Mouse (Mus musculus): ENCODE results near the gene Wwp2. TPM values are rescaled to one million over a fixed set of nuclear protein-coding genes. Genes with fewer than 3 reads are reported as not detected.

Wwp2 gene
- total and polyA plus RNA-seq, 3 experiments = 21.8 to 31.5 TPM; not detected in 1

GRCm38 (mm10) chr8:107399495-107399894 is 36.7 kb upstream of the Wwp2 start:
- H3K36me3 ChIP-seq (ENCODE audit: control insufficient read depth in 1 of 2, insufficient read depth in 2 of 2, low read length in 2 of 2) = peaks cover 0 to 12% of the 10 kb centered on the region in 2 experiments; a peak in 2 of 4 replicates
- no peak overlapping the region for H3K4me3 ChIP-seq (ENCODE audit: control insufficient read depth in 1 of 2, insufficient read depth in 1 of 2, low read depth in 2 of 2, low read length in 2 of 2)
- peaks cover 9 to 19% of the 10 kb centered on the region in 2 experiments for H3K4me1 ChIP-seq (ENCODE audit: control insufficient read depth in 1 of 2, insufficient read depth in 2 of 2, low read length in 2 of 2)
- H3K9ac ChIP-seq (ENCODE audit: control insufficient read depth, low read depth, low read length, poor library complexity, severe bottlenecking) = no peak overlapping the region
- H3K27ac ChIP-seq (ENCODE audit: control insufficient read depth, low read depth, low read length) = no peak overlapping the region
- no peaks in the 10 kb centered on the region for H3K9me3 ChIP-seq (replicated peaks; ENCODE audit: insufficient read depth, low read length)
- DNase-seq (ENCODE audit: low read depth, low spot score) = no peak
- TF ChIP-seq USF2 (IDR thresholded peaks at IDR 0.05; ENCODE audit: borderline replicate concordance in 1 of 2, insufficient read depth in 1 of 2, low read depth in 1 of 2, low read length in 2 of 2) (no peak), ZNF384 (IDR thresholded peaks at IDR 0.05; ENCODE audit: low read depth, low read length) (no peak), MYC (IDR thresholded peaks at IDR 0.05; ENCODE audit: low read depth, low read length) (no peak), UBTF (IDR thresholded peaks at IDR 0.05; ENCODE audit: borderline replicate concordance, insufficient read depth, low read depth, low read length) (no peak), GATA1 (IDR thresholded peaks at IDR 0.05; ENCODE audit: low read depth, low read length) (no peak), CHD2 (IDR thresholded peaks at IDR 0.05; ENCODE audit: low read length) (no peak), HCFC1 (IDR thresholded peaks at IDR 0.05; ENCODE audit: low read depth, low read length) (no peak), TBP (IDR thresholded peaks at IDR 0.05; ENCODE audit: low read depth, low read length) (no peak), USF1 (IDR thresholded peaks at IDR 0.05; ENCODE audit: low read depth, low read length) (no peak), POLR2AphosphoS2 (IDR thresholded peaks at IDR 0.05; ENCODE audit: low read length) (no peak), MXI1 (IDR thresholded peaks at IDR 0.05; ENCODE audit: low read depth, low read length) (no peak), ZMIZ1 (IDR thresholded peaks at IDR 0.05; ENCODE audit: low read depth, low read length) (no peak), KAT2A (conservative IDR thresholded peaks at IDR 0.05; ENCODE audit: low read depth, low read length) (no peak), ELF1 (IDR thresholded peaks at IDR 0.05; ENCODE audit: low read depth, low read length) (no peak), RAD21 (IDR thresholded peaks at IDR 0.05; ENCODE audit: low read depth, low read length) (no peak), MAFK (IDR thresholded peaks at IDR 0.05; ENCODE audit: borderline replicate concordance, low read depth, low read length) (no peak)
- no peaks in the 10 kb centered on the region for H3K27me3 ChIP-seq (ENCODE audit: control insufficient read depth in 1 of 2, insufficient read depth in 2 of 2, low read length in 2 of 2)
- no peaks in the 10 kb centered on the region; the same call in 1 of the 2 replicates for H3K79me2 ChIP-seq (ENCODE audit: control insufficient read depth, insufficient read depth, low read length, poor library complexity)

DNA sequence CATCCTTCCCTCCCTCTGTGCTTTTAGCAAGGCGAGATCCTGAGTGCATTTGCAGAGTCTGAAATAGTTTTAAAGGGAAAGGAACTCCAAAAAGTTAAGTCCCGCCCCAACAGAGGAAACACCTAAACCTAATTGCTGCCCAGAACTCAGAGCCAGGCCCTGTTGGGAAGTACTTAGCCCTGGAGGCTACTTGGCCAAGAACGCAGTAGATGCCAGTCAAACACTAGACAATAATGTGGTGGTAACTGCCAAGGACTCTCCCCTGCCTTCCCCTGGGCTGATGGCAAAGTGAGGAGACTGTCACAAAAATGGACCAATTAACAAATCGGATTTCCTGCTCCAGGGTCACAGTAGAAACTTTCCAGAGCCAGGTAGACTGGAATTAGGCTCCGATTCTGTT is 34.3 kb upstream of the Wwp2 start:
- no peaks in the 10 kb centered on the region for H3K27me3 ChIP-seq (ENCODE audit: control insufficient read depth in 1 of 2, insufficient read depth in 2 of 2, low read length in 2 of 2)
- peaks cover 14 to 25% of the 10 kb centered on the region in 2 experiments for H3K4me1 ChIP-seq (ENCODE audit: control insufficient read depth in 1 of 2, insufficient read depth in 2 of 2, low read length in 2 of 2)
- TF ChIP-seq TBP (IDR thresholded peaks at IDR 0.05; ENCODE audit: low read depth, low read length) (no peak), TCF12 (IDR thresholded peaks at IDR 0.05; ENCODE audit: low read depth, low read length) (no peak), MXI1 (IDR thresholded peaks at IDR 0.05; ENCODE audit: low read depth, low read length) (no peak), EP300 (IDR thresholded peaks at IDR 0.05; ENCODE audit: low read depth in 1 of 2, low read length in 2 of 2) (no peak), TAL1 (IDR thresholded peaks at IDR 0.05; ENCODE audit: low read length) (no peak), SIN3A (IDR thresholded peaks at IDR 0.05; ENCODE audit: low read length) (no peak), ETS1 (IDR thresholded peaks at IDR 0.05; ENCODE audit: low read depth, low read length) (no peak), MYC (IDR thresholded peaks at IDR 0.05; ENCODE audit: low read depth, low read length) (no peak), USF1 (IDR thresholded peaks at IDR 0.05; ENCODE audit: low read depth, low read length) (no peak), ZKSCAN1 (IDR thresholded peaks at IDR 0.05; ENCODE audit: low read depth, low read length) (no peak), MYB (IDR thresholded peaks at IDR 0.05; ENCODE audit: low read depth, low read length) (no peak), SMC3 (IDR thresholded peaks at IDR 0.05; ENCODE audit: low read depth, low read length) (no peak), CHD2 (IDR thresholded peaks at IDR 0.05; ENCODE audit: low read length) (no peak), MAZ (IDR thresholded peaks at IDR 0.05; ENCODE audit: low read depth, low read length) (no peak)
- H3K9ac ChIP-seq (ENCODE audit: control insufficient read depth, low read depth, low read length, poor library complexity, severe bottlenecking) = peak overlapping the region; percentile 66; the same call in 1 of the 2 replicates
- H3K79me2 ChIP-seq (ENCODE audit: control insufficient read depth, insufficient read depth, low read length, poor library complexity) = no peaks in the 10 kb centered on the region; the same call in 1 of the 2 replicates
- peak; percentile 31 for DNase-seq (ENCODE audit: low read depth, low spot score)
- H3K4me3 ChIP-seq (ENCODE audit: control insufficient read depth in 1 of 2, insufficient read depth in 1 of 2, low read depth in 2 of 2, low read length in 2 of 2) = peak overlapping the region; percentile 39 to 55
- H3K36me3 ChIP-seq (ENCODE audit: control insufficient read depth in 1 of 2, insufficient read depth in 2 of 2, low read length in 2 of 2) = peaks cover 0 to 23% of the 10 kb centered on the region in 2 experiments; a peak in 2 of 4 replicates
- no peaks in the 10 kb centered on the region for H3K9me3 ChIP-seq (replicated peaks; ENCODE audit: insufficient read depth, low read length)
- no peak overlapping the region for H3K27ac ChIP-seq (ENCODE audit: control insufficient read depth, low read depth, low read length)

Measured in MEL (cell line).